Mouse (Mus musculus) liver, adult 2 months (tissue): ENCODE results near the gene Pik3ip1.

Source experiments
- CTCF ChIP-seq: fragments of 200-500 bp; IDR thresholded peaks from 2 replicates; pipeline ENCODE4 v1.5.1; 2011; ENCODE audit warnings: low read depth, low read length, control low read depth
- POLR2A ChIP-seq: fragments of 200-500 bp; IDR thresholded peaks from 2 replicates; pipeline ENCODE4 v1.6.1; 2011; ENCODE audit warnings: low read length, control low read depth; ENCODE audit not compliant: insufficient read depth; ENCODE audit errors: extremely low read depth

DNA sequence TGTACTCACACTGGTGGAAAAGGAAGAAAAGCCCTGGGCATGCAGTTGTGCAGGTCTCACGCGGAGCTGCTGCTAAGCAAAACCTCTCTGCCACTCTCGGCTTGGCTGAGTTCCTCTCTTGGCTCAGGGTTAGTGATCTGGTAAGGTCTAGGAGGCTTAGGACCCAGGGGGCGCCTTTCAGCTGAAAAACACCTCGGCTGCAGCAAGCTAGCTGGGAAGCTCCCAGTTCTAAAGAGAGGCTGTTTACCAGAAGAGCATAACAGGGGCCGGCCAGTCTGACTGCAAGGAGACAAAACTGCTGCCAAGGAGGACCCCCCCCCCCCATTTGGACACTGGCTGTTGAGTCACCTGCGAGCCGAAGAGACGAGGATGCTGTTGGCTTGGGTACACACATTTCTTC, 365 bp downstream of the Pik3ip1 start:
- no peak for TF ChIP-seq POLR2A
- no peak; the same call in 1 of the 2 replicates for TF ChIP-seq CTCF
